Mouse (Mus musculus) layer of hippocampus, postnatal 14 days (tissue): ENCODE measurements around the gene 1810010D01Rik. TPM values are rescaled to one million over a fixed set of nuclear protein-coding genes. Genes with fewer than 3 reads are reported as not detected.

Experiments
- DNase-seq, 2 experiments: peaks; one replicate each; pipeline ENCODE4 v3.0.0; 2021 to 2022; ENCODE audit warnings: low spot score in 2 of 2, mixed read lengths in 1 of 2
- total RNA-seq, 2 experiments: library from RNA; stranded (reverse); gene quantifications; 2 replicates each; pipeline ENCODE4 v1.2.3; 2021

Gene 1810010D01Rik
- total RNA-seq, 2 experiments from 2014 or later: not detected

DNA sequence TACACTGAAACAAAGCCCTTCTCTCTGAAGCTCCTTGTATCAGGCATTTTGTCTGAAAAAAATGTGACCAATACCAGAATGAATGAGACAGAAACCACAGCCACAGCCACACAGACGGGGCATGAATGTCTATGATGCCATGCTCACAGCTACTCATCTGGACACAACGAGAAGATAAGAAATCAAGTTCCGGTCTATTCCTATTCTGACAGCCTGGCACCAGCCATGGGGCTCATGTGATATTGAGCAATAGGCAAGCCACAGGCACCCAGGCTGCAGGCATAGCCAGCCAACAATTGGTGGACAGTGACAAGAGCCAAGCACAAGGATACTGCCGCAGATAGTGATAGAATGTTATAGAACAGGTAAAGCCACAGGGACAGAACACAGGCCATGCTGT is 7.6 kb upstream of the 1810010D01Rik start:
- DNase-seq: no peak

DNA sequence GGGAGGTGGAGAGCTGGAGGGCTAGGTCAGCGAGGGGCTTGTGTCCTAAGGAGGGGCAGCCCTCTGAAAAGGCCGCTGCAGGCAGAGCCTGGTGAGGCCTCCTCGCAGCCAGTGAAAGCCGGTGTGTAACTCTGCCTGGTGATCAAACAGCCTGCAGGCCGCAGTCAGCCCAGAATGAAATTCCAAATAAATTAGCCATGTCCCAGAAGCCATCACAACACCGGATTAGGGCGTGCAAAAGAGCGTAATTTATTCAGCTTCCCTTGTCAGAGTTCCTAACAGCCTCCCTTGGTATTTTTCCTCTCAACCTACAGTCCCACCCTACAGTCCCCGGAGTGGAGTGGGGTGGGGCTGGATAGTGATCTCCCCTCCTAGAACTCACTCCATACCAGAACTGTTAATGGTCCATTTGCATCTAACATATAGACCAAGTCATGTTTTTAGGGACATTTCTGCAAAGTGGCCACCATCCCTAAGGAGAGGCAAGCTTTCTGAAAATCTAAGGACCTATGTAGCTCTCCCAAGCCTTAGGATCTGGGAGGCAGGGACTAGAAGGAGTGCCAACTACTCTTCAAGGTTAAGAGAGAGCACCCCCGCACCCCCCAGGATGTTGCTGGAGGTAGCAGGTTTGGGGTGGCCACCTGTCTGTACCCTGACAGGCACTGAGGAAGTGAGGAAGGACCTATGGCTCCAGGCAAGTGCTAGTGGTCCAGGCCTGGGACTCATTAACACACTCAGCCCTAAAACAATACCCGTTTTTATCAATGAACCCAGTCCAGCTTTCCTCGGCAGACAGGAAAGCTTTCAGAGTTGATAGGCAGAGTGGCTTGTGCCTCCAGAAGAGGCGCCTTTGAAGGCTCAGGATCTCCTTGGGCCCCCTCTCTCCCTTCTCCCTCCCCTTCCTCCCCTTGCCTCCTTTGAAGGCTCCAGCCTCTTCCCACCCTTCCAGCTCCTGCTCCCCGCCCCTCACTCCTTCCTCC is 4.1 kb upstream of the 1810010D01Rik start:
- DNase-seq: no peak

DNA sequence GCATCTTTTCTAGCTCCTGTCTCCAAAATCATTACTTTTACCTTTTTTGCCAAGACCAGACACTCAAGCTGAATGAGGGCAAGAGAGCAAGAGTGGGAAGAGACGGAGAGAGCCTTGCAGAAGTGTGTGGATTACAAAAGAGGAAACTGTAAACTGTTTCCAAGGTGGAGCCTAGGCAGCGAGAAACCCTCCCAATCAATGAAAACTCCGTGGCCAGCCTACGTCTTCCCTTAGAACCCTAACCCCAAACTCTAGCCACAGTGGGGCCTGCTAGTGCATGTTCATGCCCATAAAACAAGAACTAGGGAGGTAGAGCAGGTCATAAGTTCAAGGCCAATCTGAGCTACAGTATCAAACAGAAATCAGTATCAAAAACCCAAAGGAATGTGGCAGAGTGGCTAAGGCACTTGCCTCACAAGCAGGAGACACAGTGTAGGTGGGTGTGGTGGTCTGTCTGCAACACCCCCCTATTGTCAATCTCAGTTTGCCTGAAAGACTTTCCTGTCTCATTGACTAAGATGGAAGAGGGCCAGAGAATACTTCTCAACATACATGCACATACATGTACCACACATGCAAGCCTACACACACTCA is 2.7 kb upstream of the 1810010D01Rik start:
- DNase-seq: no peak

DNA sequence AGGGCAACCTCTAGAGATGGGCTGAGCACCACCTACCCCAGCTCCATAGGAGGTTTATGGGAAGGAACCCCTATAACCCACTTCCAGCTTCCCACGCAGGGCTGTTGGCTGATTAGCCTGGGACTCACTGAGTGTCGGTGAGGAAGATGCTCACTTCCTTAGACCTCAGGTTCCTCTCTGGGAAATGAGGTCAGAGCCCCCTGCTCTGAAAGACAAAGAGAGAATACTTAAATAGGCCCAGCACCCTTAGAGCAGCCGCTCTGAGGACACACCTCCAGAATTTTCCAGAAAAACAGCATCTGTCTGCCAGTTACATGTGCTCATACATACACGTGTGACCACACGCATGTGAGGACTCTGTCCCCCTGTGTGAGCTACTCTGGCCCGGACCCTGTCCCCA is 1.1 kb downstream of the 1810010D01Rik start:
- no peak for DNase-seq

DNA sequence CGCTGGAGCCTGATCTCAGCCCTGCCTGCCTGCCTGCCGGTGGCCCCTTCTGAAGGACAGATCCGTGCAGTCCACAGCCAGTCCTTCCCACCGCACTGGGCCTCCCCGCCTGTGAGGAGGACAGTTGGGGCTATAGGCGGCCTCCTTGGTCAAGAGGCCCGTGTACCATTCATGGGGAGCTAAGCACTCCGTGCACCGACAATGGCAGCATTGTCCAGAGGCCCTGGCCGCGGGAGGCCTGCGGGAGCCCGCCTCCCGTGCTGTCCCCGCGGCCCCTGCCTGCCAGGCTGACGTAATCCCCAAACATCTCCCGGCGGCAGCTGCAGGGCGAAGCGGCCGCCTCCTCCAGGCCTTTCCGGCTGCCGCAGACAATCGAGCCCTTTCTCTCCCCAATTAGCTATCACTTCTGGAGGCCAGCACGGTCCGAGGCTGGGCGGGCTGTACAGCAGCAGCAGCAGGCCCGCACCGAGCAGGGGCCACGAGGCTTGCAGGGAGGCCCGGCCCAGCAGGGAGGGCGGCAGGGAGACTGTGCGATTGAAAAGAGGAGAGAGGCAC is 1.8 kb downstream of the 1810010D01Rik start:
- DNase-seq: peak; percentile 65 to 66

DNA sequence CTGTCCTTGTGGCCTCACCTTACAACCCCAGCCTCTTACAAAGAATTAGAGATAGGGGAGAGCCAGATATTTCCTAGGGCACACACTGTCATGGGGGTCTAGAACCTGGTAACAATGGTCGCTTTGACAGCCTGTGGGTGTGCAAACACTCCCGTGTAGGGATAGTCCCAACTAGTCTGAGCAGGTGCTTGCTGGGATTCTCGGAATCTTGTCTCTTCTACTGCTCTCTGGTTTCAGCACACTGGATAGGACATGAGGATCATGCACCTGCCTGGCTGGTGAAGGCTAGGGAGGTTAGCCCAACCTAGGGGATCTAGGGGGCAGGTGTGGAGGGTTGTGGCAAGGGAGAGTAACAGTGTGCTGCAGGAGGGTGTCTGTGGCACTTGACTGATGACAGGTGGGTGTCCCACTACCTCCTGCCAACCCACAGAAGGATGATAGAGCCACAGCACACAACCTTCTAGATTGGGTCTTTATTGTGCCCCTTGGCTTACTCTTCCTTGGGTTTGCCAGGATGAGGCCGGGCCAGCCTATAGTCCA is 2.5 kb downstream of the 1810010D01Rik start:
- DNase-seq: no peak

DNA sequence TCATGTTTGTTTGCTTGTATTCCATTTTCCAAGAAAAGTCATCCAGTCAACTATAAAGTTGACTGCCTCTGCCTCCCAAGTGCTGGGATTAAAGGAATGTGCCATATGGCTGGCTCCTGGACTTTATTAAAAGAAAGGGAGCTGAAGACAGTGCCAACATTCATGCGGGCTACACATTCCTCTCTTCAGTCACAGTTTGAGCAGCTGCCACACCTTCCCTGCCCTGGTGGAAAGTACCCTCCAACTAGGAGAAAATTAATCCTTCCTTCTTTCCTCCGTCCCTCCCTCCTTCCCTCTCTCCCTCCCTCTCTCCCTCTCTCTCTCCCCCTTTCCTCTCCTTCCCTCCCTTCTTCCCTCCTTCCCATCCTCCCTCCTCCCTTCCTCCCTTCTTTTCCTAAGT is 8.2 kb downstream of the 1810010D01Rik start:
- DNase-seq: no peak

DNA sequence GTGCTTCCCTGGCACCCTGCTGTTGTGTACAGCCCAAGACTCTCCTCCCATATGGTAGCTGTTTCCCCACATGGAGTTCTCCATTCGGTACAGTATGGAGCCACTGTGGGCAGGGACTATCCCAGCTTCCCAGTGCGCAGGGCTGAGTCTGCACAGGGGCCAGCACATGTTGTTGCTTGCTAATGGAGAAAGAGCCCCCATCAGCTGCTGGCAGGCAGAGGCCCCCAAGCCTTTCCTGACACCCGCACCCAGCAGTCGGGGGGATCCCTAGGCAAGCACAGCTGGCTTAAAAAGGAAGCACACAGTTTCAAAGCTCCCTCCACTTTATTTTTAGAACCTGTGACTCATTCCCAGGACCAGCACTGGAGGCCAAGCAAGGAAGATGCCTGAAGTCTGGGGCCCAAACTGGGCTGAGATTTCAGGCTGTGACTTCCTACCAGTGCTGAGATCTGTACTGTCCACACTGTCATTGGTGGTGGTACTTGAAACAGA is 9.7 kb downstream of the 1810010D01Rik start:
- DNase-seq: peak in 1 of 2 experiments; percentile 66

DNA sequence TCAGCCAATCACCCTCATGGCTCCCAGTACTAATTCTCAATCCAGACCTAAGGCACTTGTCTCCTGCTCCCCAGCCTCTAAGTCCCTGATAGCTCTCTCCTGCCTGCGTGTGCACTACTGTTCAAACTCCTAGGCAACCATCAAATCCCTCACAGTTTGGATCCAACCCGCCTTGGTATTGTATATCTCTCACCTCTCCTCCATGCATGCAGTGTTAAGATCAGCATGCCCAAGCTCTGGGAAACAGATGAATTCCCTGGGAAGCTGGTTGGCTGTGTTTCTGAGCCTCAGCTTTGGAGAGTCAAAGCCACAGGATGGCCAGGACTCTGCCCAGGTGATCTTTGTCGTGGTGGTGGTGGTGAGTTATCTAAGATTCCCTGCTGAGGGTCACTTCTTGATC is 10.2 kb downstream of the 1810010D01Rik start:
- no peak for DNase-seq

DNA sequence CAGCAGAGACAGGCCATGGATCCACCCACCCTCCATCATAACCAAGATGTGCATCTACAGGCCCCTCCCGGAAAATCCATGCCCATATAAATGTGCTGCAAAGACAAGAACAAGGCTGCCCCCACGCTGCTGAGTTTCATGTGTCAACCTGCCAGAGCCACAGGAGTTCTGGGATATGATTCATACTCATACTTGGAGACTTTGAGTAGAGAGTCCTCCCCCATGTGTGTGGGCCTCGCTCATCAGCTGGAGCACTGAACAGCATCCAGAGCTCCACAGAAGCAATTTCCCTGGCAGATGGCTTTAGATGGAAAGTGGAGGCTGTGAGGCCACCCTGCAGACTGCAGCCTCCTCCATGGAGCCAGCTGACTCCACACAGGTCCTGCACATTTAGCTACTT is 10.9 kb downstream of the 1810010D01Rik start:
- DNase-seq: peak; percentile 51 to 81

DNA sequence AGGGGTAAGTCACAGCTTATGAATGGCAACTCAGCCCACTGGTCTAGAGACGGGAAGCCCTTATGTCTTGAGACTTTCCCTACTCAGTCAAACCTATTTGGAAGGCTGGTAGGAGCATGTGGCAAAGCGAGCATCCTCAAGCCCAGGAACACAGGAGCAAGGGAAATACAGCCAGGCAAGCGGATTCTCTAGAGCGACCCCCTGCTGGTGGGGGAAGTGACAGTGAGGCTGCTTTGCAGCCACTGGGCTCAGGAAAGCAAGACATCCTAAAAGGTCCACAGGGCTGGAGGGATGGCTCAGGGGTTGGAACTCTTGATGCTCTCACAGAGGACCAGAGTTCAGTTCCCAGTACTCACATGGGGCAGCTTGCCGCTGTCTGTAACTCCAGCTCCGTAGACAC is 11.6 kb downstream of the 1810010D01Rik start:
- DNase-seq: no peak

DNA sequence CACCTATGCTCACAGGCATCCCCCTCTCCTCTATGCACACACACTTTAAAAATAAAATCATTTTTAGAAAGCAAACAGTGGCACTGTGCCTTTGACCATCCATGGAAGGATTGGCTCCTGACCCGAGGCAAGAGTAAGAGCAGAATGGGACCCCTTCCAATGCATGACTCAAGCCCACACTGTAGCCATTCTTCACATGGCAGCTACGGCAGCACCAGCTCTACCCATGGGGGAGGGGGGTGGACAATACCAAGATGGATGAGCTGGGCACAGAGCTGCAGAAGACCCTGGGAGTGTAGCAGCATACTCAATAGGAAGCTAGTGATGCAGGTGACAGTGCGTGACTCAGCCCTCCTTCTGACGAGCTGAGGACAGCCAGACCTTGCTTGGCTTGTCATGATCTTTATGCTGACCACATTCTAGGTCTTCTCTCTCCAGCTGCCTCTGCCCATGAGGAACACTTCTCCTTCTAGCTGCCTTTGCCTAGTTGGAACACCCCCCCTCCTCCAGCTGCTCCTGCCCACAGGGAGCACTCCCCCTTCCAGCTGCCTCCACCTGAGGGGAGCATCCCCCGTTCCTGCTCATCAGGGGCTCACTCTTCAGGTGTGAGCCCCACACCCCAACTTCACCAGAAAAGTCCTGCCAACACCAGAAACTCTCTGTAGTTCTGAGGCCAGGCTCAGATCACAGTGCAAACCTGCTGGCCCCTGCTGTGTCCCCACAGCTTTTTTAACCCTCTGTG is 12.6 kb downstream of the 1810010D01Rik start:
- DNase-seq: no peak

DNA sequence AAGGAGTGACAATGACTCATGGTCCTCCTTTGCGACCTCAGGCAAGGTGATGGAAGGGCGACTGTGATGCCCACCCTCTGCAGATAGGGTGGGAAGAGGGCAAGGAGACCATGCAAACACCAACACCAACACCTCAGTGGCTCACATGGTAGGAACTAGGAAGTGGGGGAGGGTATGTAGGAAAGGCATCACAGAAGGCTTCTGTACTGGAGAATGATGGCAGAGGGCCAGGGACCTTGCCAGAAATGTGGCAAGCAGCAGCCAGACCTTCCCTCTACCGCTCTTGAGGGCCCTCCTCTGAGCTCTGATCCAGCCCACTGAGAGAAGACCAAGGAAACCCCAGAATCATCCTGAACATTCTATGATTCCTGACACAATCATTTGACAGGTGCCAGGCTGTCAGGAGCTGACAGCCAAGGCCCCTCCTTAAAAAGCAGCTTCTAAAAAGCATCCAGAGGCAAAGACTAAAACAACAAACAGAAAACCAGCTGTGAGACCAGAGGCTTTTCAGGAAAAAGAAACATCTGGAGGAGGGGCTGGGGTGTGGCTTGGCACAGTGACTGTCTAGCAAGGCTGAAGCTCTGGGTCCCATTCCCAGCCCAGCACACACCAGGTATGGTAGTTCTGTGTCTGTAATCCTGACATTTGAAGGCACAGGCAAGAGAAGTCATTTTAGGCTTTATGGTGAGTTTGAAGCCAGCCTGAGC is 13.3 kb downstream of the 1810010D01Rik start:
- peak; percentile 54 to 77 for DNase-seq

DNA sequence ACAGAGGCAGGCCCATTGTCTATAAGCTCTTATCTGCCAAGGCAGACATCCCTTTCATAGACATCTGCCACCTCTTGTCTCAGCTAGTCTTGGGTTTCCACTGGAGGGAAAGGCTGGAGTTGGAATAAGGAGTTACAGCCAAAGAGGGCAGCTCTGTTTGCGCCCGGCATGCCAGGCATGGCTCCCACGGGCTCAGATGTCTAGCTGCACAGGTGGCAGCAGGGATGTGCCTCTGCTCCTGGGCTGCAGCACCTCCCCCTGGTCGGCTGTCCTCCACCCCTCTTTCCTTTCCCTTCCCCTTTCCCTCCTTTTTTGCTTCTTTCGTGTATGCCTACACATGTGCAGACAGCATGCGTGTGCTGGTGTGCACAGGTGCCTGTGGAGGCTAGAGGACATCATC is 15.1 kb downstream of the 1810010D01Rik start:
- DNase-seq: no peak

DNA sequence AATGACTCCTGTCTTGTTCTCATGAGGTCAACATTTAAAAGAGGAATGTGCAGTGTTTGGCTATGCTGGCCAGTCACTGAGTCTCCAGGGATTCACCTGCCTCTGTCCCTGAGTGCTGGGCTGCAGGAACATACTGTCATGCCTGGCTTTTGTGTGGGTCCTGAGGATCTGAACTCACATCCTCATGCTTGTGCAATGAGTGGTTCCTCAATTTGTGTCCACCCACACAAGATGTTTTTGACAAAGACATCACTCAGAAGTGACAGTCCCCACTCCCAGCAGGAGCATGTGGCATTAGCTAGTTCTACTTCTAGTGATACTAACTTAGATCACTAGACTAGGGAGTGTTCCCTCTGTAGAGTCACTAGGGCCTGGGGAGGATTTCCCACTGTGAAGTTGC is 17.4 kb downstream of the 1810010D01Rik start:
- DNase-seq: no peak

DNA sequence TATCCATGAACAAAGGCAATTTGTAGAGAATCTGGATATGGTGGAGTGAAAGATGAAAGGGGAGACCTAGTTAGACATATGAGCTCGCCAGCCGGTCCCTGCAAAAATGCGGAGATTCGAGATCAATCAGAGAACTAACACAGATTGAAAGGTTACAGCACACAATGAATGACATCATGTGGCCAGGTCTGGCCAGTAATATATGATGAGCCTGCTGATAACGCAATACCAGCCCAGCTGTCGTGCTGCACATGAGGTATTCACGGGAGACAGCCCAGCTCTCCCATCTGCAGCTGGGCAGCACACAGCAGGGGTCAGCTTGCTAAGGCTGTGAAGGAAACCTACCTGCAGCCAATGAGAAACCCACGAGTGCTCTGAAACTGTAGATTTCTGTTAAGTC is 18.6 kb downstream of the 1810010D01Rik start:
- DNase-seq: no peak

DNA sequence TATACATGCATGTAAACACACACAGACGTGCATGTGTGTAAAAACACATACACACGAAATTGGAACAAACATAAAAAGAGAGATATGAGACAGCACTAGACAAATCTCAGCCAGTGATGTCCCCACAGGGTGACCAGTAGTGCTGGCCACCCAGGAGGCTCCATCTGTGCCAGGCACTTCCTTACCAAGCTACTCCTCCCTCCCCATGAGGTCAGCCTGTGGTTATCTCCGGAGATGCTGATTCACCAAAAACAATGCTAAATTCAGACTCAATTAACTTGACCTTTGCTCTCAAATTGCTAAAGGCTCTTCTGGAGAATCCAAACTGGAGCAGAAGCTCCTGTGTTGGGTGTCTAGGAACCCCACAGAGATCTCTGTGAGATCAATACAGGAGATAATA is 20.1 kb downstream of the 1810010D01Rik start:
- DNase-seq: no peak

DNA sequence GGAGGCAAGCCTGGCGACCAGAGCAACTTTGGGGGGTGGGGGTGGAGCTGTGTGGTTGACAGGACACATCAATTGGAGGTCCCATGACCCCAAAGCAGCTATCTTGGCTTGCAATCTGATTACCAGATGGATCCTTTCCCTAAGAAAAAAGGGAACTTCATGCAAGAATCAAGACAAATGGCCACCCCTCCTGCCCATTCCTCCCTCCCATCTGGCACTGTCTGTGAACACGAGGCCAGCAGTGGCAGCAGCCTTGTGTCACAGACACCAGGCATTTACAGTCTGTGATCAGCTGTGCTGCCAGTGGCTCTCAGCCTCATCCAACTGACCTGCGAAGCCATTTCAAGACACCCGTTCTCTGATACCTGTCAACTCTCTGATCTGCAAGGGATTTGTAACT is 25.5 kb downstream of the 1810010D01Rik start:
- DNase-seq: peak in 1 of 2 experiments; percentile 39

DNA sequence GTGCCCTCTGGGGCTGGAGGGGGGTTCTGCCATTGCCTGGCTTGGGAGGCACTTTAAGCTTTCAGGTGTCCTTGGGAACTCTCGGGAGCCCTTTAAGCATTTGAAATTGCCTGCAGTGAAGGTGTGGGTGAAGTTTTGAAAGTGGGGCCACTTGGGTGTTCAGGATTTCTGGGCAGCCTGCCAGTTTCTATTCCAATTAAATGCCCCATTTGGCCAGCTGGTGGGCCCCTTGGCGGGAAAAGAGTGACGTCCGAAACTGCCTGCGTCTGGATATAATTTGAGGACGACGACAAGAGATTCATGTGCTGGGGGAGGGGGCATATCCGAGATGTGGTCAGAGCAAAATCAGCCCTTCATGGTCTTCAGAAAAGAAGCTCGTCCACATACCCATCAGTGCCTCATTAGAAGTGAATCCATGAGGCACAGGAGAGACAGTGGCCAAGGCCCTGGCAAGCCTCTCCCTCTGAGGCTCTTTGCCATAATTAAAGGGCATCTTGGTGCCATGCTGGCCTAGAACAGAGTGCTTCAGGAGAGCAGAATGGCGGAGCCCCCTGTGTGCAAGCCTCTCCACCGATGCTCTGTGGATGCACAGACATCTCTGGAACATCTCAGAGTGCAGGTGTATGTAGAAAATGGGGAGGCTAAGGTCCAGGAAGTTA is 26.4 kb downstream of the 1810010D01Rik start:
- peak; percentile 36 to 50 for DNase-seq

DNA sequence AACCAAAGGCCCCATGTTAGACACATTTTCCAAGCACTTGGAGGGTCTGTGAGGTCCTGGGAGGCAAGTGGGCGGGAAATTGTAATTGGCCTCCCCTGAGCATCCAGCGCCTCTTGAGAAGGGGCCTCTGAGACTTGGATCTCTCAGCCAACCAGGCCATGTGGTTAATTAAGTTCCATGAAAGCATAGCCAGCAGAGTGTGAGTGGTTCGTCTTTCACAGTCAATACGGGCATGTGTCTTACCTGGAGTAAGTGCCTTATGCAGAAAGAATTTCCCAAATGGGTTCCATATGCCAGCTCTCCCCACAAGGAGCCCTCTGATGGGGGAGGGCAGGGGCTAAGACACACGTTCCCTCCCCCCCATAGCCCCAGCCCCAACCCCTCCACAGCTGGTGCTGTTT is 28.2 kb downstream of the 1810010D01Rik start:
- DNase-seq: no peak
